Mouse (Mus musculus): Measurements from ENCODE around the gene Amotl1. TPM values are rescaled to one million over a fixed set of nuclear protein-coding genes. Genes with fewer than 3 reads are reported as not detected.

Amotl1 gene
- total RNA-seq, 4 experiments from 2014 or later = 324 to 412 (median 352) TPM

Other genes starting within 250 kb of the Amotl1 start
- gene Kdm4d, start 144.6 kb downstream of the Amotl1 start, total RNA-seq (2022) = not detected
- gene Cwc15, start 144.4 kb downstream of the Amotl1 start, total RNA-seq (2022) = 10 to 100 TPM; 92.6 to 98.8 (median 96.1) TPM
- gene Piwil4, start 95.7 kb upstream of the Amotl1 start, total RNA-seq (2022) = not detected
- gene Fut4, start 107.3 kb upstream of the Amotl1 start, total RNA-seq (2022) = under 1 TPM; 0.11 to 0.29 (median 0.18) TPM
- gene 1700012B09Rik, start 126.0 kb upstream of the Amotl1 start, total RNA-seq (2022) = not detected
- gene Mre11a, start 139.6 kb upstream of the Amotl1 start, total RNA-seq (2022) = 10 to 100 TPM; 10.8 to 13.5 (median 11.0) TPM
- gene Ankrd49, start 139.8 kb upstream of the Amotl1 start, total RNA-seq (2022) = 1 to 10 TPM; 6.0 to 7.7 (median 7.5) TPM
- gene Gpr83, start 215.2 kb upstream of the Amotl1 start, total RNA-seq (2022) = not detected